Mouse (Mus musculus): ENCODE results near the gene Lats1.
"Not testable (repeated sequence)": the region's sequence is repeated elsewhere in the genome, so short reads cannot be mapped to it uniquely, and the experiment has no call there.

The Lats1 gene

GRCm38 (mm10) chr10:7726501-7726812 lies 45.4 kb downstream of the Lats1 start:
- no peak for DNase-seq (ENCODE audit: low read depth)

DNA sequence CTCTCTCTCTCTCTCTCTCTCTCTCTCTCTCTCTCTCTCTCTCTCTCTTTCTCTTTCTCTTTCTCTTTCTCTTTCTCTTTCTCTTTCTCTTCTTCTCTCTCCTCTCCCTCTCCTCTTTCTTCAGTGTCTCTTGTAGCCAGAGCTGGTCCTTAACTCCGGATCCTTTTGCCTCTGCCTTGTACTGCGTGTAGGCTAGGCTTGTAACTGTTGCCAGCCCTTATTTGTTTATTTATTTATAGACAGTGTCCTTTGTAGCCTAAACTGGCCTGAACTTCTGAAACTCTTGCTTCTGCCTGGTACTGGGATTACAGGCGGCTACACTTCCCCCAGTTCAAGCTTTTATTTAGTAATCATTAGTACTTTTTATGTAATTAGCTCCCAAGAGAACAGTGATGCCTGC lies 46.0 kb downstream of the Lats1 start:
- DNase-seq (ENCODE audit: low read depth), result no peak

- DNase-seq (ENCODE audit: low read depth), result no peak
Measured at GRCm38 (mm10) chr10:7731582-7731981, 50.6 kb downstream of the Lats1 start.

DNA sequence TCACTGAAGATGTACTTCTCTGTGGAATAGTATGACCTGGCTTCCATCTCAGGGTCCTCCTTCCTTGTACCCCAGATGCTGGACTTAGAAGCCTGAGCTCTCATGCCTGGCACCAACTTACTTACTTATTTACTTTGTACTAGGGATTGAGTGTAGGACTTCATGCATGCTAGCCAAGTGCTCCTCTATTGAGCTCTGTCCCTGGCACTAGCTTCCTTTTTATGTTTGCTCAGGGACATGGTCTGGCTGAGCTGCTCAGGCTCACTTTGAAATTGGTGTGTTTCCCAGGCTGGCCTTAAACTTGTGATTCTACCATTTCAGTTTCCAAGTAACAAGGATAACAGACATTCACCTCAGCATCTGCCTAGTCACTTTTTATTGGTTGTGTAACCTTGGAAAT lies 56.1 kb downstream of the Lats1 start:
- no peak for DNase-seq (ENCODE audit: low read depth)

DNA sequence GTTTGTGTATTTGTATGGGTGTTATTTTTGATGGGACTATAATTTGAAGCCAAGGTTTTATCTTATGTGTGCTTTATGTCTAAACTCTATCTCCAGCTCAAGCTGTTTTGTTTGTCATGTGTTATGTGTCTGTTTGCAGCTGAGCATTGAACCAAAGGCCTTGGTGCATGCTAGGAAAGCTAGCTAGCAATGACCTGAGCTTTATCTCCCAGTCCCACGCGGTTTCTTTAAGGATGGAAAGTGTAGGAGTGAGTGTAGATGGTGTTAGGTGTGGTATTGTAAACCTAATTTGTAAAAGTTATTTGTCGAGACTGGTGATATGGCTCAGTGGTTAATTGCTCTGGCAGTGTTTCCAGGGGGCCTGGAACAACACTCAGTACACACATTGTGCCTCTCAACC lies 56.9 kb downstream of the Lats1 start:
- peak; percentile 47 for DNase-seq (ENCODE audit: low read depth)

- not testable (repeated sequence) for DNase-seq (ENCODE audit: low read depth)
Measured at GRCm38 (mm10) chr10:7745528-7745927, 64.5 kb downstream of the Lats1 start.

- no peak for DNase-seq (ENCODE audit: low read depth)
Measured at GRCm38 (mm10) chr10:7748752-7749151, 67.7 kb downstream of the Lats1 start.

DNA sequence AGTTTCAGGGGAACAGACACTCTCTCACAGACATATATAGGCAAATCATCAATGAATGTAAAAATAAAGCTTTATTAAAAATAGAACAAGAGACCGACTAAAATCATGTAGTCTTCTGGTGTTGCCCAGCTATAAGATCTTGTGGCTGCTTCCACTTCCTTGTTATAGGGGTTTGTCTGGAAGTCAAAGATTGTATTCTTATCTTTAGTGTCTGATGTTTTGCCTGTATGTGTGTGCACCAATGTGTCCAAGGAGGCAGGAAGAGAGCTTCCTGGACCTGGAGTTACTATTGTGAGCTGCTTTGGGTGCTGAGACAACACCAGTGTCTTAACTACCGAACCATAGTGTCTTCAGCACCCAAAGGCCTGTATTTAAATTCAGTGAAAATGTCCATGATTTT lies 76.5 kb downstream of the Lats1 start:
- DNase-seq (ENCODE audit: low read depth), result no peak

All from c-Kit-positive CD71-positive TER-119-negative erythroid progenitor cells, embryonic 14.5 days (primary cell).